Mouse (Mus musculus) heart, embryonic 11.5 days (tissue): ENCODE measurements around the gene C87436. TPM values are rescaled to one million over a fixed set of nuclear protein-coding genes. Genes with fewer than 3 reads are reported as not detected.

Experiments used
- ATAC-seq: fragments of 200-750 bp; cut with Nextera tagmentation; replicated peaks from 2 replicates; pipeline ENCODE4 v1.8.0; 2017; ENCODE audit warnings: moderate library complexity; ENCODE audit not compliant: insufficient number of reproducible peaks, low FRiP score, low TSS enrichment
- H3K27ac ChIP-seq: fragments of 300-500 bp; sonication (generic); 2 replicates; pipeline ENCODE4 v1.5.1; 2014; ENCODE audit warnings: mild to moderate bottlenecking, low read depth, low read length
- H3K27me3 ChIP-seq: fragments of 300-500 bp; sonication (generic); 2 replicates; pipeline ENCODE4 v1.6.1; 2014; ENCODE audit warnings: mild to moderate bottlenecking, low read length, mixed read lengths; ENCODE audit not compliant: control insufficient read depth, insufficient read depth
- H3K36me3 ChIP-seq: fragments of 300-500 bp; sonication (generic); 2 replicates; pipeline ENCODE4 v1.6.1; 2014; ENCODE audit warnings: mild to moderate bottlenecking, low read length, moderate library complexity, mixed read lengths; ENCODE audit not compliant: control insufficient read depth, insufficient read depth
- H3K4me1 ChIP-seq: fragments of 300-500 bp; sonication (generic); 2 replicates; pipeline ENCODE4 v1.6.1; 2014; ENCODE audit warnings: low read length; ENCODE audit not compliant: control insufficient read depth, insufficient read depth
- H3K4me2 ChIP-seq: fragments of 300-500 bp; sonication (generic); 2 replicates; pipeline ENCODE4 v1.6.1; 2014; ENCODE audit warnings: mild to moderate bottlenecking, moderate library complexity
- H3K4me3 ChIP-seq: fragments of 300-500 bp; sonication (generic); 2 replicates; pipeline ENCODE4 v1.5.1; 2014; ENCODE audit warnings: low read depth, low read length
- H3K9ac ChIP-seq: fragments of 300-500 bp; sonication (generic); 2 replicates; pipeline ENCODE4 v1.6.1; 2014; ENCODE audit warnings: mild to moderate bottlenecking, low read depth, low read length, moderate library complexity
- H3K9me3 ChIP-seq: fragments of 300-500 bp; sonication (generic); replicated peaks from 2 replicates; pipeline ENCODE4 v1.6.1; 2016; ENCODE audit warnings: low read length; ENCODE audit not compliant: control insufficient read depth
- WGBS: fragments of 180-500 bp; shearing (Covaris S2); extraction: QIAGEN DNeasy Blood & Tissue Kit; methylation state at CpG from one replicate; pipeline ENCODE4 v1.1.7; 2014; ENCODE audit not compliant: insufficient replicate concordance; 5-methylcytosine and 5-hydroxymethylcytosine counted together
- polyA plus RNA-seq: library from polyadenylated mRNA; unstranded; fragments of >200 nt; fragmentation: Nextera tagmentation; extraction: Ambion mirVana; gene quantifications from 2 replicates; pipeline ENCODE4 v1.2.1, GENCODE M21; 2014

The C87436 gene
- polyA plus RNA-seq, 1 experiment from 2014 or later, result 16.7 TPM

GRCm38 (mm10) chr6:86397257-86397980 is 40.8 kb upstream of the C87436 start:
- 4% methylated on average over 14 of the region's 14 CpGs for WGBS
- H3K9me3 ChIP-seq, result no peaks in the 10 kb centered on the region
- H3K4me2 ChIP-seq, result peak overlapping the region; percentile 96
- H3K4me3 ChIP-seq, result peak overlapping the region; percentile 86
- H3K4me1 ChIP-seq, result peaks cover 21% of the 10 kb centered on the region
- H3K9ac ChIP-seq, result peak overlapping the region; percentile 85
- peak overlapping the region; percentile 80 for H3K27ac ChIP-seq
- no peaks in the 10 kb centered on the region for H3K36me3 ChIP-seq
- no peak for ATAC-seq
- no peaks in the 10 kb centered on the region for H3K27me3 ChIP-seq

- no peak for ATAC-seq
- Histone ChIP-seq H3K27me3 (no peaks in the 10 kb centered on the region), H3K4me2 (no peak overlapping the region), H3K9ac (no peak overlapping the region), H3K36me3 (no peaks in the 10 kb centered on the region), H3K4me3 (no peak overlapping the region), H3K4me1 (peaks cover 21% of the 10 kb centered on the region), H3K9me3 (no peaks in the 10 kb centered on the region), H3K27ac (no peak overlapping the region)
- WGBS, result 82% methylated on average over 2 of the region's 2 CpGs
Observed at GRCm38 (mm10) chr6:86398986-86399385, 39.2 kb upstream of the C87436 start.

- no peaks in the 10 kb centered on the region for H3K9me3 ChIP-seq
- no peaks in the 10 kb centered on the region for H3K36me3 ChIP-seq
- no peak overlapping the region for H3K9ac ChIP-seq
- WGBS, result 65% methylated on average over 2 of the region's 2 CpGs
- ATAC-seq, result no peak
- no peaks in the 10 kb centered on the region for H3K27me3 ChIP-seq
- H3K4me3 ChIP-seq, result no peak overlapping the region
- peaks cover 18% of the 10 kb centered on the region for H3K4me1 ChIP-seq
- no peak overlapping the region for H3K4me2 ChIP-seq
- H3K27ac ChIP-seq, result no peak overlapping the region
Observed at GRCm38 (mm10) chr6:86399995-86400394, 38.2 kb upstream of the C87436 start.

GRCm38 (mm10) chr6:86400972-86401371 is 37.2 kb upstream of the C87436 start:
- Histone ChIP-seq H3K9me3 (no peaks in the 10 kb centered on the region), H3K36me3 (no peaks in the 10 kb centered on the region), H3K4me3 (peak overlapping the region; percentile 32; the same call in 1 of the 2 replicates), H3K9ac (peak overlapping the region; percentile 49; the same call in 1 of the 2 replicates), H3K27ac (no peak overlapping the region), H3K27me3 (no peaks in the 10 kb centered on the region), H3K4me1 (peaks cover 11% of the 10 kb centered on the region; the same call in 1 of the 2 replicates), H3K4me2 (peak overlapping the region; percentile 62)
- 7% methylated on average over 9 of the region's 9 CpGs for WGBS
- ATAC-seq, result no peak; the same call in 1 of the 2 replicates

- Histone ChIP-seq H3K27ac (no peak overlapping the region), H3K36me3 (no peaks in the 10 kb centered on the region), H3K4me2 (peak overlapping the region; percentile 65), H3K9ac (0 out of 2 replicates have a peak overlapping the region, but pooled peaks have one; percentile 16), H3K27me3 (no peaks in the 10 kb centered on the region), H3K4me1 (peaks cover 3% of the 10 kb centered on the region; the same call in 1 of the 2 replicates), H3K9me3 (no peaks in the 10 kb centered on the region), H3K4me3 (peak overlapping the region; percentile 83)
- no peak for ATAC-seq
- WGBS, result 35% methylated on average over 12 of the region's 12 CpGs
Observed at GRCm38 (mm10) chr6:86402681-86403607, 35.2 kb upstream of the C87436 start.

- Histone ChIP-seq H3K4me2 (peak overlapping the region; percentile 65), H3K27ac (peak overlapping the region; percentile 100), H3K36me3 (no peaks in the 10 kb centered on the region), H3K4me1 (peaks cover 3% of the 10 kb centered on the region; the same call in 1 of the 2 replicates), H3K9me3 (no peaks in the 10 kb centered on the region), H3K27me3 (no peaks in the 10 kb centered on the region), H3K9ac (peak overlapping the region; percentile 98), H3K4me3 (peak overlapping the region; percentile 83)
- peak; percentile 76 for ATAC-seq
- WGBS, result under 1% methylated on average over 15 of the region's 15 CpGs
Observed at GRCm38 (mm10) chr6:86403728-86404099, 34.5 kb upstream of the C87436 start.

- no peaks in the 10 kb centered on the region for H3K9me3 ChIP-seq
- H3K27me3 ChIP-seq, result no peaks in the 10 kb centered on the region
- peak; percentile 97 for ATAC-seq
- peak within 1 kb of the TSS; percentile 83 for H3K4me3 ChIP-seq
- peak within 1 kb of the TSS; percentile 98 for H3K9ac ChIP-seq
- H3K36me3 ChIP-seq, result no peaks in the 10 kb centered on the region
- H3K4me1 ChIP-seq, result peaks cover 3% of the 10 kb centered on the region; the same call in 1 of the 2 replicates
- peak within 1 kb of the TSS; percentile 100 for H3K27ac ChIP-seq
- under 1% methylated on average over 62 of the region's 62 CpGs for WGBS
- peak within 1 kb of the TSS; percentile 65 for H3K4me2 ChIP-seq
Observed at GRCm38 (mm10) chr6:86404100-86404861, 33.9 kb upstream of the C87436 start, which contains the start of gene Tia1. TSS of gene Tia1 (plus strand) at chr6:86404219.

- Histone ChIP-seq H3K36me3 (no peaks in the 10 kb centered on the region), H3K9ac (peak overlapping the region; percentile 98), H3K4me1 (peaks cover 3% of the 10 kb centered on the region; the same call in 1 of the 2 replicates), H3K9me3 (no peaks in the 10 kb centered on the region), H3K4me2 (peak overlapping the region; percentile 65), H3K4me3 (peak overlapping the region; percentile 83), H3K27me3 (no peaks in the 10 kb centered on the region), H3K27ac (peak overlapping the region; percentile 100)
- WGBS, result 1% methylated on average over 11 of the region's 11 CpGs
- no peak for ATAC-seq
Observed at GRCm38 (mm10) chr6:86404996-86405395, 33.2 kb upstream of the C87436 start.
